Mouse (Mus musculus) megakaryocyte-erythroid progenitor cell, adult 5-6 weeks (primary cell): Measurements from ENCODE around the gene Nfkbia. TPM values are rescaled to one million over a fixed set of nuclear protein-coding genes. Genes with fewer than 3 reads are reported as not detected.

Experiments used
- ATAC-seq: replicated peaks from 2 replicates; pipeline ENCODE4 v1.8.0; 2016; ENCODE audit warnings: mild to moderate bottlenecking, inconsistent platforms; ENCODE audit not compliant: severe bottlenecking, poor library complexity, low FRiP score, low TSS enrichment
- total RNA-seq, 2 experiments: library from RNA; stranded (forward) in 1 of 2; stranded (reverse) in 1 of 2; fragments of 200-1000, 215-1000 nt in 1 of 2; fragments of >200 nt in 1 of 2; fragmentation: Nextera tagmentation in 1 of 2; gene quantifications; 2 replicates each; pipeline ENCODE4 v1.2.3; 2014 to 2017

Nfkbia gene
- total RNA-seq, 2 experiments from 2014 or later, result 13.8 to 81.5 TPM

GRCm38 (mm10) chr12:55447396-55447760 lies 45.1 kb downstream of the Nfkbia start:
- ATAC-seq, result no peak

DNA sequence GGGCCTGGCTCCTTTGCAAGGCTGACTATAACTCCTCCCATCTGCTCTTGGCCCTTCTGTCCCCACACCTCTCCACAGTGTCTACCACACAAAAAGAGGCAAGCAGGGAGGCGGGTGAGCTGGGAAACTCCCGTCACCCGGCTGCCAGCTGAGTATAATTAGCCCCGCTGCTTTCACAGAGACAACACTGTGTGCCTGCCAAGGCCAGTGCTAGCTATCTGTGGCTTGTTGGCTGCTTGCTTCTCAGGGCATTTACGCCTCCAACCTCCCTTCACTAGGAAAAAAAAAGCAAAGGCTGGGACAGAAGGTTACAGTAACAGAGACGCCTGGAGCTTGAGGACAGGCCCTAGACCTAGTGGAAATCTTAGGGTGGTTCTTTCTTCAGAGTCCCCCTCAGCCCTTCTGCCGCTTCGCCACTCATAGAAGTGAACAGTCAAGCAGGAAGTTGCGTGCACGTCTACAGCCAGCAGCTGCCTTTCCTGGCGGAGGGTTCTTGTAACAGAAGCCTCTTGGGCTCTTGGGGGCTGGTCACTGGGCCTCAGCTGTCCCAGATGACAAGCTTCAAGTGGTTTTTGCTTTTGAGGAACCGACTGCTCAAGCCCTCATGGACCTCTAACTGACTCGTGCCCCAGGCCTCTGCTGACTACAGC lies 45.6 kb downstream of the Nfkbia start:
- ATAC-seq, result peak; percentile 70

GRCm38 (mm10) chr12:55446366-55446745 lies 46.1 kb downstream of the Nfkbia start:
- no peak for ATAC-seq

- no peak for ATAC-seq
These were observed 46.9 kb downstream of the Nfkbia start for GRCm38 (mm10) chr12:55445583-55445982.

DNA sequence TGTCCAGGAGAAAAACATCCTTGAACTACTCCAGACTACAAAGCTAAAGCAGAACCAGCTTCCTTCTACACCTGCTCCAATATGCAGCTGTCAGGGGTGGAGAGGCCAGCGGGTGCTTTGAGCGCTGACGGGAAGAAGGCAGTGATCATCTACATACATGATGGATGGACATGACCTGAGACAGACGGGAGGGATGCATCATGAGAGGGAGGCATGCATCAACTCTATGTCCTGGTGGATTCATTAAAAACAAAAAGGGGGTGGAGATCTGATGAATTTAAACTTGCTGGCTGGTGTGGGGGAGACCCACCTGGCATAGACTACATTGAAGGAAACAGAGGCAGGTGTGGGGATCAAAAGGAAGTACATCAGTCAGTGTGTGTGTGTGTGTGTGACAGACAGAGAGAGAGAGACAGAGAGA lies 48.4 kb downstream of the Nfkbia start:
- no peak for ATAC-seq

- ATAC-seq, result peak; percentile 74
These were observed 49.3 kb downstream of the Nfkbia start for GRCm38 (mm10) chr12:55442861-55443850.

DNA sequence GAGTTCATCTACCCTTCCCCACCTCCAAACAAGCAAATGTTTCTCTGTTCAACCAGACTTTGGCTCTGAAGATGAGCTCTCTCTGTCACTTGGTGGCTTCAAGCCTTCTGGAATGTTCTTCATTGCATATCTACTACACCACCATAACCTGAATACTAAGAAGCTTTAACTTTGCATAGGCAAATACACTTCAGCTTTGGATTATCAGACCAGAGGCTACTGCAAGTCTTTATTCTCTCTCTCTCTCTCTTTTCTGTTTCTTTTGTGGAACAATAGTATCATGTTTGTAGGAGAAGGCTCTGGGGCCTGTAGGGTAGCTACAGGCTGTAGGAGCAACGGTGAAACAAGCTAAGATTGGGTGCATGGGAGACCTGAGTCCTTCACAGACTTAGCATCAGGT lies 50.2 kb downstream of the Nfkbia start:
- ATAC-seq, result no peak

GRCm38 (mm10) chr12:55440416-55440815 lies 52.0 kb downstream of the Nfkbia start:
- no peak for ATAC-seq

Other genes with a start within 250 kb of the Nfkbia start
- 31.6 and 45.5 TPM in 2 replicates for gene 1110008L16Rik, start 193.1 kb downstream of the Nfkbia start, total RNA-seq (2014; fragmentation: Nextera tagmentation)
- gene 1110008L16Rik, start 193.1 kb downstream of the Nfkbia start, total RNA-seq (2017), result 40.3 and 47.5 TPM in 2 replicates
- 29.6 and 36.6 TPM in 2 replicates for gene Ppp2r3c, start 189.6 kb downstream of the Nfkbia start, total RNA-seq (2014; fragmentation: Nextera tagmentation)
- 24.5 and 28.1 TPM in 2 replicates for gene Ppp2r3c, start 189.6 kb downstream of the Nfkbia start, total RNA-seq (2017)
- gene Psma6, start 108.4 kb downstream of the Nfkbia start, total RNA-seq (2014; fragmentation: Nextera tagmentation), result 335 and 357 TPM in 2 replicates
- 358 and 418 TPM in 2 replicates for gene Psma6, start 108.4 kb downstream of the Nfkbia start, total RNA-seq (2017)
- not detected in 2 replicates for gene Aldoart2, start 72.6 kb upstream of the Nfkbia start, total RNA-seq (2014; fragmentation: Nextera tagmentation)
- not detected in 2 replicates for gene Aldoart2, start 72.6 kb upstream of the Nfkbia start, total RNA-seq (2017)
- gene Insm2, start 106.8 kb upstream of the Nfkbia start, total RNA-seq (2014; fragmentation: Nextera tagmentation), result not detected in 2 replicates
- 0.28 TPM in 1 of 2 replicates, not detected in the other for gene Insm2, start 106.8 kb upstream of the Nfkbia start, total RNA-seq (2017)